Mouse (Mus musculus): ENCODE measurements around the gene Tmtc1.

DNA sequence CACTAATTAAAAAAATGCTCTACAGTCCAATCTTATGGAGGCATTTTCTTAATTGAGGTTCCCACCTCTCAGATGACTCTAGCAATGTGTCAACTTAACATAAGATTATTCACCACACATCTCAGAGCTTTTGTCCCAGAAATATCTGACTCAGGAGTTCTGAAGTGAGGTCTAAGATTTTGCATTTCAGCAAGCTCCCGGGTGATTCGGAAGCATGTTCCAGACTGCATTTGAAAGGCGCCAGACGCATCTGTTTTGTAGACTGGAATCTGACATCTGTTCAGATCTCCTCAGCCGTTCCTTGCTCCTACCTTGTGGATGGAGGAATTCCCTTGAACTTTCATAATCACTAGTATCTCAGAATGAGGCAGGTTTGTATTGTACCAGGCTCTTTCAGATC lies 47.7 kb upstream of the Tmtc1 start:
- no peak for TF ChIP-seq TAL1 (IDR thresholded peaks at IDR 0.05; ENCODE audit: low read length)
- no peak for TF ChIP-seq GATA1 (IDR thresholded peaks at IDR 0.05; ENCODE audit: low read length)

All from erythroblast, embryonic 14.5 days (primary cell).